Mouse (Mus musculus) activated CD4-positive, CD25-positive, alpha-beta regulatory T cell, adult 4 months (primary cell): Measurements from ENCODE around the gene Morf4l1. TPM values are rescaled to one million over a fixed set of nuclear protein-coding genes. Genes with fewer than 3 reads are reported as not detected.
"Not testable (repeated sequence)": the region's sequence is repeated elsewhere in the genome, so short reads cannot be mapped to it uniquely, and the experiment has no call there.

Experiments used
- ATAC-seq: one replicate; pipeline ENCODE4 v1.8.0; 2017
- polyA plus RNA-seq, 2 experiments: library from polyadenylated mRNA; unstranded; fragments of 100-300 nt; shearing (Covaris generic); gene quantifications; one replicate each; pipeline ENCODE4 v1.2.1; 2017

Gene Morf4l1
- polyA plus RNA-seq, 2 experiments from 2014 or later = 299 to 332 TPM

- peak; percentile 53 for ATAC-seq
These were observed 665 bp downstream of the Morf4l1 start for GRCm38 (mm10) chr9:90113651-90114566.

GRCm38 (mm10) chr9:90113151-90113550 is 1.4 kb downstream of the Morf4l1 start:
- ATAC-seq = no peak

GRCm38 (mm10) chr9:90109386-90109785 is 5.2 kb downstream of the Morf4l1 start:
- ATAC-seq = peak; percentile 6

GRCm38 (mm10) chr9:90108272-90108671 is 6.3 kb downstream of the Morf4l1 start:
- ATAC-seq = no peak

- no peak for ATAC-seq
These were observed 7.7 kb downstream of the Morf4l1 start for GRCm38 (mm10) chr9:90106915-90107314.

GRCm38 (mm10) chr9:90105462-90105861 is 9.1 kb downstream of the Morf4l1 start:
- ATAC-seq = no peak

- ATAC-seq = peak; percentile 41
These were observed 13.8 kb downstream of the Morf4l1 start for GRCm38 (mm10) chr9:90100760-90101159.

- ATAC-seq = peak; percentile 21
These were observed 15.6 kb downstream of the Morf4l1 start for GRCm38 (mm10) chr9:90098934-90099333.

- no peak for ATAC-seq
These were observed 25.1 kb downstream of the Morf4l1 start for GRCm38 (mm10) chr9:90089339-90090104.

- ATAC-seq = no peak
These were observed 26.6 kb downstream of the Morf4l1 start for GRCm38 (mm10) chr9:90087906-90088485.

GRCm38 (mm10) chr9:90084766-90085468 is 29.7 kb downstream of the Morf4l1 start:
- ATAC-seq = no peak

- no peak for ATAC-seq
These were observed 30.4 kb downstream of the Morf4l1 start for GRCm38 (mm10) chr9:90084152-90084551.

- no peak for ATAC-seq
These were observed 31.6 kb downstream of the Morf4l1 start for GRCm38 (mm10) chr9:90082992-90083391.

GRCm38 (mm10) chr9:90081961-90082360 is 32.6 kb downstream of the Morf4l1 start:
- ATAC-seq = not testable (repeated sequence)

GRCm38 (mm10) chr9:90076849-90077461 is 37.6 kb downstream of the Morf4l1 start:
- ATAC-seq = peak; percentile 54

GRCm38 (mm10) chr9:90076131-90076530 is 38.4 kb downstream of the Morf4l1 start:
- no peak for ATAC-seq

- ATAC-seq = no peak
These were observed 39.2 kb downstream of the Morf4l1 start for GRCm38 (mm10) chr9:90075336-90075735.

GRCm38 (mm10) chr9:90070174-90070573 is 44.4 kb downstream of the Morf4l1 start:
- ATAC-seq = no peak

GRCm38 (mm10) chr9:90069485-90069884 is 45.1 kb downstream of the Morf4l1 start:
- no peak for ATAC-seq

- no peak for ATAC-seq
These were observed 45.8 kb downstream of the Morf4l1 start for GRCm38 (mm10) chr9:90068786-90069185.

GRCm38 (mm10) chr9:90067341-90067740 is 47.2 kb downstream of the Morf4l1 start:
- no peak for ATAC-seq

- ATAC-seq = not testable (repeated sequence)
These were observed 53.6 kb downstream of the Morf4l1 start for GRCm38 (mm10) chr9:90060932-90061331.
